Mouse (Mus musculus): ENCODE results near the gene Aff4.

- no peak for TF ChIP-seq POLR2A (IDR thresholded peaks at IDR 0.05; ENCODE audit: insufficient read depth, low read depth, low read length)
- no peak for TF ChIP-seq CTCF (IDR thresholded peaks at IDR 0.05)
- no peak for TF ChIP-seq EP300 (IDR thresholded peaks at IDR 0.05; ENCODE audit: insufficient read depth, low read depth, low read length)
Measured at GRCm38 (mm10) chr11:53345738-53346137, 4.9 kb upstream of the Aff4 start.

Measured in heart, adult 2 months (tissue).